Comparison of ENCODE assay signal across 11 mouse cellular contexts in the genomic region with DNA sequence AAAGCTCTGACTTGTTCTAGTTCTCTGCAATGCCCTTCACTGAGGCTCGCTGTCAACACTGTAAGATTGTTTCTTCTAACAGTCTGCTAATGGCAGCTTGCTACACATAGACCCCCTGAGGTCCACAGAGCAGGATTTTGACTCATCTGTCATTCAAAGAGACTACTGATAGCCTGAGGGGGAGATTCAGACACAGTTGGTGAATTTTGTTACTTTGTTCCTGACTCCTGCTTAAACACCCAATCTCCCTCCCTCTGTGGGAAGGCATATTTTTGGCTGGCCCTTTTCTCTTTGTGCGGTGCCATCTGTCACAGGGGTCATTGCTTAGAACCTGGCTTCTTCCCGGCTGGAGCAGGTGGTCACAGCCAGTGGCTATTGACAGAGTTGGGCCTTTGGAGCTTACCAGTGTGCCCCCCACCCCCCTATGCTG. TPM values are rescaled to one million over a fixed set of nuclear protein-coding genes. Genes with fewer than 3 reads are reported as not detected.
DNase-seq lines count a peak whose midpoint lies in the region; ATAC-seq lines count a peak whose summit lies in the region.
"Had no signal": no experiment of that assay in that cellular context is flagged by ENCODE, and none has a peak within 500 bp of the region (broad histone marks: within the 10 kb centered on the region; RNA-seq: fewer than 3 reads in every experiment).

No protein-coding gene starts in this region.

- peak; percentile 74 for ATAC-seq in forebrain, embryonic 16.5 days
- ATAC-seq in midbrain, embryonic 16.5 days = peak; percentile 54

- H3K27ac ChIP-seq in forebrain, embryonic 16.5 days (ENCODE audit: low read length) = peak overlapping the region; percentile 84
- peak overlapping the region; percentile 44 for H3K27ac ChIP-seq in midbrain, embryonic 16.5 days (ENCODE audit: low read length)
- H3K27ac ChIP-seq: heart, embryonic 15.5 days; liver, embryonic 13.5 days had no signal

- WGBS in forebrain, embryonic 16.5 days = 8% methylated on average over 3 of the region's 3 CpGs
- 7% methylated on average over 3 of the region's 3 CpGs for WGBS in midbrain, embryonic 16.5 days

- no peaks in the 10 kb centered on the region for H3K27me3 ChIP-seq in forebrain, embryonic 16.5 days (replicated peaks; ENCODE audit: control insufficient read depth, insufficient read depth, low read length)
- no peaks in the 10 kb centered on the region for H3K27me3 ChIP-seq in midbrain, embryonic 16.5 days (ENCODE audit: control insufficient read depth, insufficient read depth, low read depth, low read length)

- no peaks in the 10 kb centered on the region for H3K36me3 ChIP-seq in forebrain, embryonic 16.5 days (ENCODE audit: control insufficient read depth, insufficient read depth)
- H3K36me3 ChIP-seq in midbrain, embryonic 16.5 days (ENCODE audit: control insufficient read depth, insufficient read depth, low read length) = no peaks in the 10 kb centered on the region
- H3K36me3 ChIP-seq: heart, embryonic 15.5 days; liver, embryonic 13.5 days had no signal

- peaks cover 23% of the 10 kb centered on the region for H3K4me1 ChIP-seq in forebrain, embryonic 16.5 days (replicated peaks; ENCODE audit: control insufficient read depth, insufficient read depth, low read length)
- H3K4me1 ChIP-seq in midbrain, embryonic 16.5 days (ENCODE audit: control insufficient read depth, insufficient read depth, low read length) = peaks cover 27% of the 10 kb centered on the region

- H3K9ac ChIP-seq in forebrain, embryonic 16.5 days (replicated peaks; ENCODE audit: low read depth, low read length) = no peak overlapping the region
- no peak overlapping the region for H3K9ac ChIP-seq in midbrain, embryonic 16.5 days (ENCODE audit: low read depth, low read length)
- H3K9ac ChIP-seq: heart, embryonic 15.5 days; liver, embryonic 13.5 days had no signal

- H3K4me3 ChIP-seq in forebrain, embryonic 16.5 days (replicated peaks; ENCODE audit: low read length) = no peak overlapping the region
- H3K4me3 ChIP-seq in midbrain, embryonic 16.5 days (ENCODE audit: low read depth, low read length) = no peak overlapping the region
- H3K4me3 ChIP-seq: heart, embryonic 15.5 days; liver, embryonic 13.5 days; megakaryocyte, embryonic 14.5 days had no signal

- peak; percentile 96 for DNase-seq in brain, adult 2 months (ENCODE audit: low read depth, low spot score)
- peak; percentile 83 to 88 for DNase-seq in cerebellum, postnatal 25 days
- DNase-seq in yolk sac, embryonic 10.5 days (ENCODE audit: low spot score) = no peak
- no peak for DNase-seq in kidney, postnatal 36 days
- DNase-seq in kidney, adult 8-10 months = no peak
- no peak for DNase-seq in lung, adult 18-20 months
- DNase-seq: liver, embryonic 13.5 days had no signal

- H3K4me2 ChIP-seq in forebrain, embryonic 16.5 days (ENCODE audit: low read length) = no peak overlapping the region
- H3K4me2 ChIP-seq in midbrain, embryonic 16.5 days (ENCODE audit: low read length) = no peak overlapping the region
- H3K4me2 ChIP-seq: heart, embryonic 15.5 days; liver, embryonic 13.5 days had no signal

- H3K9me3 ChIP-seq in forebrain, embryonic 16.5 days (ENCODE audit: control insufficient read depth, low read length) = no peaks in the 10 kb centered on the region
- H3K9me3 ChIP-seq in midbrain, embryonic 16.5 days (replicated peaks; ENCODE audit: control insufficient read depth, low read length, poor library complexity, severe bottlenecking) = no peaks in the 10 kb centered on the region
- H3K9me3 ChIP-seq: heart, embryonic 15.5 days; liver, embryonic 13.5 days; megakaryocyte, embryonic 14.5 days had no signal

RNA-seq across cellular contexts. Expression of a gene that starts 40.1 kb away (rescaled TPM):
- polyA plus RNA-seq in forebrain, embryonic 16.5 days (2015; fragmentation: Nextera tagmentation; extraction: Ambion mirVana) = 19.3 and 23.0 TPM in 2 replicates
- polyA plus RNA-seq in midbrain, embryonic 16.5 days (2015; fragmentation: Nextera tagmentation; extraction: Ambion mirVana) = 18.1 and 24.4 TPM in 2 replicates

Comparison
In these comparisons a context has a peak if more than half of its experiments do, and no peak if none do; other contexts are left out.
1. DNase-seq: peak in brain, adult 2 months (single experiment) and cerebellum, postnatal 25 days (2 of 2); none in yolk sac, embryonic 10.5 days (single experiment), kidney, postnatal 36 days (0 of 2), kidney, adult 8-10 months (0 of 2) and lung, adult 18-20 months (0 of 2).